Mouse (Mus musculus): ENCODE data around the gene Psma5.

DNA sequence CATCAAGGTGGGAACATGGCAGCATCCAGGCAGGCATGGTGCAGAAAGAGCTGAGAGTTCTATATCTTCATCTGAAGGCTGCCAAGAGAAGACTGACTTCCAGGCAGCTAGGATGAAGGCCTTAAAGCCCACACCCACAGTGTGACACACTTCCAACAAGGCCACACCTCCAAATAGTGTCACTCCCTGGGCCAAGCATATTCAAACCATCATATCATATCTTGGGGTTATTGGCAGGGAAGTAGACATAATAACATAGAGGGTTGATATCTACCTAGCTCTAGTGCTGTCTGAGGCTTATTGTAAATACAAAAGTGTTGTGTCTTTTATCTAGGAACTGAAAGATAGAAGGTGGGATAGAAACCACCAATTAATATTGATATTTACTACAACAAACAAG lies 55.7 kb downstream of the Psma5 start:
- TF ChIP-seq CTCF (IDR thresholded peaks at IDR 0.05; ENCODE audit: extremely low read depth, insufficient read length, insufficient replicate concordance, low read depth, low read length): no peak
- TF ChIP-seq POLR2A (IDR thresholded peaks at IDR 0.05; ENCODE audit: low read depth, low read length): no peak
